Mouse (Mus musculus) CH12F3 (cell line): ENCODE measurements at regions not wholly inside any gene's neighbourhood (a gene's known extent, or its start where the extent isn't known, plus 50 kb on each side); places are given as distances from the start of the nearest gene placed in this dataset.

Source experiments
- in situ Hi-C: fragments of 300-500 bp; cut with MboI; formaldehyde crosslinking; loops from 2 replicates; pipeline ENCODE4 v1.14.3; 2020; ENCODE audit warnings: low sequenced_read_pairs

DNA sequence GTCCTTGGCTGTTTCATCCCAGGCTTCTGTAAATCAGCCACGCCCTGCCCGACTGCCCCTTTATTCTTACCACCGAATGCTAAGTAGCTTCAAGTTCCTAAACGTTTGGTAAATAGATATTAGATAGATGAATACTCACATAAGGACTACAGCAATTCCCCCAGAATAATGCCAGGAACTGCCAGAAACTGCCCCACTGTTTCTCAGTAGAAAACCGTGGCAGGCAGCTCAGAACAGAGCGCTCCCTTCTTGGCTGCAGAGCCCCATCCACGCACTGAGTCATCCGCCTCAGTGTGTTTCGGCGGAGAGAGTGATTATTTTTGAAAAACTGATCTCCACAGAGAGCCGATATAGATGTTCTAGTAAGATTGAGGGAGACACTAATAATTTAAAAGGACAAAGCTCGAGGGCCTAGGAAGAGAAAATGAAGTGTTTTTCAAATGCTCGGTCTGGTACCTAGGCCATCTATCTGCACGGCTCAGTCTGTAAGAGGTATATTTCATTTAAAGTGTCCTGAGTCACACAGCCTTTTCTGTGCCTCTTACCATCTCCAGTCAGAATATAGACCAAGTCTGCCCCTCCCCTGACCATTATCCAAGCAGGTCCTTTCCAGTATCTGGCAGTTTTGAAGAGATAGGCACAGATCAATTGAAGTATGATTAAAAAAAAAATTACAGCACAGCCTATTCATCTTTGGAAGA lies 94.4 kb upstream of the Gm47985 start:
- in situ Hi-C loops = no loop called here

DNA sequence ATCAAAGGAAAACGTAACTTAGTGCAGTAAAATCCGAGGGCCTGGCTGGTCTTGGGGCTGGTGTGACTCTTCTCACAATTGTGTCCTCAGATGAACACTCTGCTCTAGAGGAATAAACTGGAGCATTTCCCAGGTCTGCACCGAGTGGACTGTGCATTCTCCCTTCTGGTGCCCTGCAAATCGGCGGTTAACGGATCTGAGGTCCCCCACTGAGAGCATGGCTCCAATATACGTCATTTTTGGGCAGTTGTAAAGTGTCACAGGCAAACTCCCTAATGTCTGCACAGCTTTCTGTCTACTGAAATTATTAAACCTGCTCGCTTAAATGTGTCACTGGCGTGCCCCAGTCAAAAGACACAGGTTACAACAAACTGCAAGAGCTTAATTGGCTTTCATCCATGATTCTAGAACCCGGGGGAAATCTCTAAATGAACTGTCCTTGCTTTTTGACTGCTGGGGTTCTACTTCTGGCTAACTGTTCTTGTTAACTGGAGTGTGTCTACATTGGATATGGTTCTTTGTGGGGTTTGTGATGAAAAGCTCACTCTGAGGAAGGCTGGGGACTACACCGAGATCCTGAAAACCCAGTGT lies 93.7 kb upstream of the Gm47985 start:
- in situ Hi-C loops = no loop called here

- in situ Hi-C loops = no loop called here
Observed at GRCm38 (mm10) chr1:151092035-151092434, 90.3 kb upstream of the Gm47985 start.

- in situ Hi-C loops = no loop called here
Observed at GRCm38 (mm10) chr1:151095344-151096050, 86.8 kb upstream of the Gm47985 start.

- in situ Hi-C loops = no loop called here
Observed at GRCm38 (mm10) chr1:151096079-151096478, 86.3 kb upstream of the Gm47985 start.

DNA sequence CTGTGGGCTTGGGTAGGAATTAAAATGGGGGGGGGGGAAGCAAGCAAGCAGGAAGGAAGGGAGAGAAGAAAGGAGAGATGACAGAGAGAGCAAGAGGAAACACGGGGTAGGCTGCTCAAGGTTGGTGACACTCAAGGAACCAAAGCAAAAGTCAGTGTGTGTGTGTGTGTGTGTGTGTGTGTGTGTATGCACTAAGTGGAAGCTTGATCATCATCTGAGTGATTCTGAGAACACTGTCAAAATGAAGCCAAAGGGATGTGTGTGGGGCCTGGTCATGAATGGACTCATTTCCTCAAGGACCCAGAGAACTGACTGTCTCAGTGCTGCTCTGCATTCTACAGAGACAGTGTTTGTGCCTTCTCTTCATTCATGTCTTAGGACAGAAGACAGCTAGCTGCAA lies 84.8 kb upstream of the Gm47985 start:
- in situ Hi-C loops = no loop called here

DNA sequence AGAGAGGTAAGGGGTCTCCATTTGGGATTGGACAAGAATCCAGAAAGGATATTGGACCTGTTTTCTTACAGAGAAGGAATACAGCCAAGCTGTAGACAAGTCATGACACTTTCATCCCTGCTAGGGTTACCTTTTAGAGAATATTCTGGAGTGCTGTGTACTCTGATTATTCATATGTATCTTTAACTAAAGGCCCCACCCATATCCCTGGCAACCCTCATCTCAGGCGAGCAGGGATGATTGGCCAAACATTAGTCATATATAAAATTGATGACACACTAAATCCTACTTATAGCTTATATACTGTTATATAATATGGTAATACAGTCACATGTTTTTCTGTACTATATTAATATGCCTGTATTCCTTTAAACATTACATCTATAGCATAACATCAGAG lies 83.6 kb upstream of the Gm47985 start:
- in situ Hi-C loops = no loop called here

- in situ Hi-C loops = no loop called here
Observed at GRCm38 (mm10) chr1:151100565-151101483, 81.5 kb upstream of the Gm47985 start.

GRCm38 (mm10) chr1:151101516-151101915 lies 80.8 kb upstream of the Gm47985 start:
- in situ Hi-C loops = no loop called here

DNA sequence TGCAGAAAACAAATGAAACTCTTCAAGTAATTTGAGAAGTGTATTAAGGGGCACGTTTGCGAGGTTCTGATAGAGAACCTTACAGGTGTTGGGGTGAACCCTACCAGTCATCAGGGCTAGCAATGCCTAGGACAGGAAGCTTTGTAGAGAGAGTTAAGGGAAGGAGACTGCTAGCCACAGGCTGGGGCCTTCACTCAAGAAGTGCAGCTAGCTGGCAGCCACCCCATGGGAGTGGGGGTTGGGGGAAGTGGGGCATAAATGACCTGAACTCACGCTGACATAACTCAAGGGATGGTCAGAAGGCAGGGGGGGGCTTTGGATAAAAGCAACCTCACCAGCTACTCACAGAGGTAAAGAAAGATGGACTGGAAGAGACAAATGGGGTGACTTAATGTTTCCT lies 80.3 kb upstream of the Gm47985 start:
- in situ Hi-C loops = no loop called here

DNA sequence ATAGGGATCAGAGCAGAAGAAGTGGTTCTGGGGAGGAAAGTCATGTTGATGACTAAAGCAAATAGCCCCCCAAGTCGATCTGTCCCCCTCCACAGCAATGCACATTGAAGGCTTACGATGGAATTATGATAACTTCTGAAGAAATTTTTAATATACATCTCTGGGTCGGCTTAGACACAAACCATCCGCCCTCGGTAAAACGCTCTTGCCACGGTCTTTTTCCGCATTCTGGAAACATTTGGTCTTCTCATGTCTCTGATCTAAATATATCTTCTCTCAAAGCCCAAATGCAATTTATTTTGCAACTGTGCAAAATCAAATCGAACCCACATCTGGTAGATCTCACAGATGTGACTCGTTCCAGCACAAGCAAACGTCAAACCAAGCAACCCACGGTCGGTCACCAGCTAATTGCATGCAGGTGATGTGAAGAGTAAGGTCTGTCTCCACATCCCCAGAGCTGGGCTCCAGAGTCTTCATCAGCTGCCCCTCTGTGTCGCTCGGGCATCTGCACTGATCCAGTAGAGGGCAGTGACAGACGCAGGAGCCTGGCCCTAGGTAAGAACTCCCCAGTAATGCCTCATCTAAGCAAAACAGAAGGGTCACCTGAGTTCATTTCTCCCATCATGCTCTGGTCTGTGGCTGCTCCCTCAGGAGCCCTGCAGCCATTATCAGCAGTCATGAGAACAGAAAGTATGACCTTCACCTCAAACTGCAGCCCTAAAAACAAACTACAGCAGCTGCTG lies 79.5 kb upstream of the Gm47985 start:
- in situ Hi-C loops = no loop called here

DNA sequence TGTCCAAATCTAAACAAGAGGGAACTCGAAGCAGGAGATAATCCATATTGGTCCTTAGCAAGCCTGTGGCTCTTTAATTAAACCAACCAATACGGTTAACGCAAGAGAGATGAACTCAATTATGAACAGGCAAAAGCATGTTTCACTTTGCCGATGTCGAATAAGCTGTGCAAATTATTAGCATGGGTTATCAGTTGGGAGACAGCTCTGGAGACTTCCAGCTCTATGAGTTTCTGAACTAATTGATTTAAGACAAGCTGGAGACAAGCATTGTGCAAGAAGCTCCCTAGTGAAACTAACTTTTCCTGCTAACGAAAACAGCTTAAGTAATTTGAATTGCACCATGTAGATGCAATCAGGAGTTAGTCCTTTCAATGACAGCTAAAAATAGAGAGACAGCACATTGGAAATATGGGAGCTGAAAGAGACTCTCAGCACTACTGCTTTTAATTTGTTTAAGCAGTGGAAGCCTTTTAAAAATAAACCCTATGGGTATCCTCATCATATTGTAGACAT lies 78.8 kb upstream of the Gm47985 start:
- in situ Hi-C loops = no loop called here

- in situ Hi-C loops = no loop called here
Observed at GRCm38 (mm10) chr1:151104346-151104745, 78.0 kb upstream of the Gm47985 start.

- in situ Hi-C loops = no loop called here
Observed at GRCm38 (mm10) chr1:151104806-151105205, 77.5 kb upstream of the Gm47985 start.

DNA sequence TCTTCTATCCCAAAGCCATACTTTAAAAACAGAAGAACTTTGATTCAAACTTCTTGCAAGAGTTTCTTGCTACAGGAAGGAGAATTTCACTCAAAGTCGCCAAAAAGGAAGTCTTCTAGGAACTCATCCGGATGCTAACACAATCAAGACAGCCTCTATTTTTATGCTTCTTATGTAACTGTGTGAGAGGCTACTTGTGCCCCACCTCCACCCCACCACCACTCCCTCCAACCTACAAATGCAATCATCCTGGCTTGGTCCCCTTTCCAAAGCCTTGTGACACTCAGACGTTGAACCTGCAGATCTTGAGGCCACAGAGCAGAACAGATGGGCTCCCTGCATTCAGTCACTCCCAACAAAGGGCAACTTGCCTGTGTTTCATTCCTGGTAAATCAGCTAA lies 77.1 kb upstream of the Gm47985 start:
- in situ Hi-C loops = no loop called here

DNA sequence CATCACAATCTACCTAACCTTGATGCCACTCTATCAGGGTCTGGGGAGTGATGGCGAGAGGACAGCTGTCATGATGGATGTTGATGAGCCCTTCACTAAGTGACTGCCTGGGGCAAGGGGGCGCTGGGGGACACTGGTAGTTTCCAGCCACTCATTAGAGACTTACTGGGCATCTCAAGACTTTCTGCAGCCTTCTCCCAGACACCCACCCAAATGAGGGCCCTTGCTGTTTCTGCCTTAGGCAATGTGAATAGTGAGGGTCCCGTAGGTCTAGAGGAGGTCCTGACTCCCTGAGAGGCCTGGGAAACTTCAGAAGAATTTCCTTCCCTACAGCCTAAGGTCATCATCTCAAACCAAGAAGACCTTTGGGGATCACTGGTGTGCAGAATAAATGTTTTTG lies 74.9 kb upstream of the Gm47985 start:
- in situ Hi-C loops = no loop called here

GRCm38 (mm10) chr1:151109333-151109732 lies 73.0 kb upstream of the Gm47985 start:
- in situ Hi-C loops = no loop called here

DNA sequence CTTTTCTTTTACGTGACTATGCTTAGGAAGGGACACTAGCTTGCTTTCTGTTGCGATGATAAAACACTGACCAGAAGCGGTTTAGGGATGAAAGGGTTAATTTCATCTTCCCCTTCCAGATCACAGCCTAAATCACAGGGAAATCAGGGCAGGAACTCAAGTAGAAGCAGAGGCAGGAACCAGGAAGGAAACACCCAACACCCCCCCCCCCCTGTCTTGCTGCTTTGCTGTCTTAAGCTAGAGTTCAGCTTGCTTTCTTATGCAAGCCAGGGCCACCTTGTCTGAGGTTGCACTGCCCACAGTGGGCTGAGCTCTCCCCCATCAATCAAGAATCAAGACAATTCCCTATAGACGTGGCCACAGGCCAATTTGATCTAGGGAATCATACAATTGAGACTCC lies 71.9 kb upstream of the Gm47985 start:
- in situ Hi-C loops = no loop called here

GRCm38 (mm10) chr1:151111683-151112082 lies 70.7 kb upstream of the Gm47985 start:
- in situ Hi-C loops = no loop called here

- in situ Hi-C loops = no loop called here
Observed at GRCm38 (mm10) chr1:151112390-151112789, 69.9 kb upstream of the Gm47985 start.
